Mouse (Mus musculus): ENCODE data around the gene Snx30. TPM values are rescaled to one million over a fixed set of nuclear protein-coding genes. Genes with fewer than 3 reads are reported as not detected.

Gene Snx30
- polyA plus RNA-seq, 1 experiment from 2014 or later = 9.4 TPM

DNA sequence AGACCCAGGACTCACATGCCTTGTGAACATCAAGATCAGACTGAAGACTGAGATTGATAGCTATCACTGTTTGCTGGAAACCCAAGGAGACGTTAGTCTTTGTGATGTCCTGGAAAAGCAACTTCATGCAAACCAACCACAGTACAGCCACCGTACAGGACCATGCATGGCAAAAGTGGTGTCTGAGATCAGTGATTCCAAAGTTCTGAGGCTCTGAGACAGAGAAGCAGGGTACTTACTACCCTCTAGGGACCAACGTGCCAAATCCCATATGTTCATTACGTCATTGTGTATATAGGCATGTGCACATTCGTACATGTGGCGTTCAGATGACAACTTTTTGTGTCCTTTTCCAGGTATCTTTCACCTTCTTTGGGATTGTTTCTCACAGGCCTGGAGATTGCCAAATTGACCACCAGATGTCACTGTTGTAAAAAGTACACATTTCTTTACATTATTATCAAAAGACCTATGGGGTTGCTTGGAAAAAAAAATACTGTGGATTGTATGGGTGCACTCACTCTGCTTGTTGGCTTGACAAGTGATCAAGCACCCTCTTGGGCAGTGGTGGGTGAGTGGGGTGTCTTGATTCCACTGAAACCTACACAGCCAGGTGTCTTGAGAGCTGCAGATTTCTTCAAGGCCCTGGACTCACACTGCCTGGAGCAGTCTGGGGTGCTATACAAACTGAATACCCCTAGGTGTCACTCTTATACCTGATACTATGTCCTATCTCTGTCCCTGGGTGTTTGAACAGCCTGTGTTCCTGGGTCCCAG, 127.1 kb downstream of the Snx30 start:
- no peaks in the 10 kb centered on the region for H3K9me3 ChIP-seq (replicated peaks)
- no peak overlapping the region for H3K27ac ChIP-seq
- ATAC-seq = peak; percentile 71
- no peak overlapping the region for H3K9ac ChIP-seq
- no peaks in the 10 kb centered on the region for H3K4me1 ChIP-seq
- no peaks in the 10 kb centered on the region for H3K27me3 ChIP-seq
- no peak overlapping the region for H3K4me3 ChIP-seq
- WGBS = 56% methylated on average over 6 of the region's 6 CpGs
- H3K4me2 ChIP-seq = no peak overlapping the region
- no peaks in the 10 kb centered on the region for H3K36me3 ChIP-seq (ENCODE audit: poor library complexity, severe bottlenecking)

DNA sequence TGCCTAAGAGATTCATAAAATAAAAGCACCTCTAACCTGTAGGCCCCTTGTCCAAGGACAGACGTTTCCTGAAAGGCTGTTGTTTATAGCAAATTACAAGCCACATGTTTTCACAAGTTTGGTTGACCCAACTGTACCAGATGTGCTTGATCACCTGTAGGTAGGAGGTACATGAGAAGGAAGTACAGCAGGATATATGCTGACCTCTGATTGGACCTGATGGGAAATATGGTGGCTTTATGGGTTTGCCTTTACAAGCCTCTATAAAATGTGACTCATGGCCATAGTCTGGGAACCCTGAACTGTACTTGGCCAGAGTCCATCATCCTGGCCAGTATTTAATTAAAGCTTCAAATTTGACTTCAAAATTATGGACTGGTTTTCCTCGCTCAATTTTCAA, 131.9 kb downstream of the Snx30 start:
- ATAC-seq = no peak
- no peak overlapping the region for H3K4me3 ChIP-seq
- no peaks in the 10 kb centered on the region for H3K27me3 ChIP-seq
- WGBS = 81% methylated on average over 2 of the region's 2 CpGs
- H3K9me3 ChIP-seq (replicated peaks) = no peaks in the 10 kb centered on the region
- H3K27ac ChIP-seq = no peak overlapping the region
- H3K9ac ChIP-seq = no peak overlapping the region
- no peaks in the 10 kb centered on the region for H3K36me3 ChIP-seq (ENCODE audit: poor library complexity, severe bottlenecking)
- H3K4me1 ChIP-seq = no peaks in the 10 kb centered on the region
- H3K4me2 ChIP-seq = no peak overlapping the region

Other genes starting within 250 kb of the Snx30 start
- gene Hsdl2, start 224.3 kb upstream of the Snx30 start, polyA plus RNA-seq (2015; fragmentation: Nextera tagmentation; extraction: Ambion mirVana) = 24.0 and 26.4 TPM in 2 replicates
- 39.7 and 42.0 TPM in 2 replicates for gene E130308A19Rik, start 179.6 kb upstream of the Snx30 start, polyA plus RNA-seq (2015; fragmentation: Nextera tagmentation; extraction: Ambion mirVana)
- 96.1 and 96.8 TPM in 2 replicates for gene Inip, start 4.3 kb upstream of the Snx30 start, polyA plus RNA-seq (2015; fragmentation: Nextera tagmentation; extraction: Ambion mirVana)
- not detected in 2 replicates for gene Slc46a2, start 109.2 kb downstream of the Snx30 start, polyA plus RNA-seq (2015; fragmentation: Nextera tagmentation; extraction: Ambion mirVana)
- gene Mup4, start 154.9 kb downstream of the Snx30 start, polyA plus RNA-seq (2015; fragmentation: Nextera tagmentation; extraction: Ambion mirVana) = not detected in 2 replicates
- gene Mup6, start 158.5 kb downstream of the Snx30 start, polyA plus RNA-seq (2015; fragmentation: Nextera tagmentation; extraction: Ambion mirVana) = not detected in 2 replicates

Data from forebrain, embryonic 13.5 days (tissue).